Mouse (Mus musculus): ENCODE measurements around the gene Gm37240. TPM values are rescaled to one million over a fixed set of nuclear protein-coding genes. Genes with fewer than 3 reads are reported as not detected.

Gene Gm37240
- polyA plus RNA-seq, 1 experiment from 2014 or later, result not detected

DNA sequence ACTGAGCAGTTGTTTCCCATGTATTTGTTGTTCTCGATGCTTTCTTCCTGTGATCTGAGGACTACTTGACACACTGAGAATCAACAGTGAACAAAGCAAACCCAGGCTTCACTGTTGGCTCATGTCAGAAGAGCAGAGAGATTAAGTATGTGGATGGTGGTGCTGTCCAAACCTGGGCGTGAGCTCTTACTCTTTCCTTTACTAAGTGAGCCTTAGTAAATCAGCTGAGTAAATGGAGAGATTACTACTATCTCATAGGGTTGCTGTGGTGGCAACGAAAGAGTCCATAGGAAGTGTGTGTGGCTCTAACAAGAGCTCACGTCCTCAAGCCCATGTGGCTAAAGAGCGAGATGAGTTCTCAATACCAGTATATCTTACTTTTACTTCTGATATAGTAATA lies 950.4 kb downstream of the Gm37240 start:
- Histone ChIP-seq H3K4me2 (no peak overlapping the region), H3K36me3 (no peaks in the 10 kb centered on the region), H3K27ac (replicated peaks) (0 out of 2 replicates have a peak overlapping the region, but pooled peaks have one; percentile 42), H3K9me3 (no peaks in the 10 kb centered on the region), H3K9ac (no peak overlapping the region), H3K27me3 (no peaks in the 10 kb centered on the region), H3K4me3 (no peak overlapping the region), H3K4me1 (replicated peaks) (peaks cover 14% of the 10 kb centered on the region)
- WGBS, result 61% methylated on average over 5 of the region's 5 CpGs
- no peak for ATAC-seq (ENCODE audit: low read depth)

DNA sequence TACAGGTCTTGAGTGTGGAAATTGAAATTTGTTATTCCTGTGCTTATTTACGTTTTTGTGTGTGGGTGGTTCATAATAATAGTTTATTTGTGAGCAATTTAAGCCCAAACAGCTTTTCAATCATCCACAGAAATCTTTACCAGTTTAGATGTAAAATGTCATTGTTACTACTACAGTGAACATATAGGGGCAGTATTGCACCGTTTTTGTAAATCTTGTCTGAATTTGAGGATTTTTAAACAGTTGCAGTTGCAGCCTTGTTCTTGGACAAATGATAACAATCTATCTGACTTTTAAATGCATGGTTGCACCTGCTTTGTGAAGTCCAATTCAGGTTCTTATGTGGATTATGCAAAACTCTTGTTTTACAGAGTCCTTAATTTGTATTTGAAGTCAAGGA lies 951.1 kb downstream of the Gm37240 start:
- Histone ChIP-seq H3K27me3 (no peaks in the 10 kb centered on the region), H3K27ac (replicated peaks) (no peak overlapping the region), H3K9ac (no peak overlapping the region), H3K36me3 (no peaks in the 10 kb centered on the region), H3K4me3 (no peak overlapping the region), H3K9me3 (no peaks in the 10 kb centered on the region), H3K4me2 (no peak overlapping the region), H3K4me1 (replicated peaks) (peaks cover 14% of the 10 kb centered on the region)
- ATAC-seq (ENCODE audit: low read depth), result no peak
- WGBS, result 66% methylated on average over 2 of the region's 2 CpGs

DNA sequence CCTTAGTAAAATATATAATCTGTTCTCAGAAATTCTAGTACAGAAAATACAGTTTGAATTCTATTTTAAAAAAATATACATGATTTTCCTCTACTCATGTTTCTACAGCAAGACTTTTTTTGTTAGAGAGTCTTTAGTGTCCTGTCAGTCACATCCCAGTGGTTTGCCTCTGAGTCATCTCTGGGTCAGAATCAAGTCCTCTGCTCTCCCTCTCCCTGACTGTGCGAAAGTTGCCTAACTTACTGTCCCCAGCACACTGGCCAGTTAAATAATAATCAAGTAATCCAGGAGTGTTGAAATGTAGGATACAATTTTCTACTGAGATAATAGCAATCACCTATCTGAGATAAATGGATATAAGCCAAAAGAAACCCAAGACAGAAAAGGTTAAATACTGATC lies 951.6 kb downstream of the Gm37240 start:
- no peak overlapping the region for H3K27ac ChIP-seq (replicated peaks)
- H3K4me3 ChIP-seq, result no peak overlapping the region
- no peaks in the 10 kb centered on the region for H3K36me3 ChIP-seq
- H3K27me3 ChIP-seq, result no peaks in the 10 kb centered on the region
- peaks cover 14% of the 10 kb centered on the region for H3K4me1 ChIP-seq (replicated peaks)
- no peak for ATAC-seq (ENCODE audit: low read depth)
- H3K4me2 ChIP-seq, result no peak overlapping the region
- H3K9ac ChIP-seq, result no peak overlapping the region
- WGBS, result 84% methylated on average over 1 of the region's 1 CpGs
- H3K9me3 ChIP-seq, result no peaks in the 10 kb centered on the region

DNA sequence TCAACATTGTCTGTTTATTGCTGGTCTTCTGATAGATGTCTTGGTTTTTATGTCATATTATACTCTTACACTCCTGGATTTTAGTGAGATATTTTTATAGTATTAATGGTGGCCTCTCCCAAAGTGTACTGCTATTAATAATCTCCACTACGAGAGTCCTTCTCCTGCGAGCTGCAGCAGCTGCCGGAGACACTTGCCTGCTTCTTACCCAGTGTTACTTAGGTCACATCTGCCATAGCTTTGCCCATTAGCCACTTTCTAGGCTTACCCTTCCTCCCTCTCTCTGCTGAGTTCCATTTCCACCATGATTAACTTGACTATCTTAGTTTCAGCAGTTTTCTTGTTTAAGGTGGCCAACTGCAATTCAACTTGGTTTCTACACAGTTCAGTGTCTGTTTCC lies 956.6 kb downstream of the Gm37240 start:
- H3K4me1 ChIP-seq (replicated peaks), result no peaks in the 10 kb centered on the region
- H3K27ac ChIP-seq (replicated peaks), result no peak overlapping the region
- no peaks in the 10 kb centered on the region for H3K9me3 ChIP-seq
- H3K4me3 ChIP-seq, result no peak overlapping the region
- H3K9ac ChIP-seq, result no peak overlapping the region
- H3K36me3 ChIP-seq, result no peaks in the 10 kb centered on the region
- WGBS, result 90% methylated on average over 3 of the region's 3 CpGs
- no peaks in the 10 kb centered on the region for H3K27me3 ChIP-seq
- no peak for ATAC-seq (ENCODE audit: low read depth)
- no peak overlapping the region for H3K4me2 ChIP-seq

DNA sequence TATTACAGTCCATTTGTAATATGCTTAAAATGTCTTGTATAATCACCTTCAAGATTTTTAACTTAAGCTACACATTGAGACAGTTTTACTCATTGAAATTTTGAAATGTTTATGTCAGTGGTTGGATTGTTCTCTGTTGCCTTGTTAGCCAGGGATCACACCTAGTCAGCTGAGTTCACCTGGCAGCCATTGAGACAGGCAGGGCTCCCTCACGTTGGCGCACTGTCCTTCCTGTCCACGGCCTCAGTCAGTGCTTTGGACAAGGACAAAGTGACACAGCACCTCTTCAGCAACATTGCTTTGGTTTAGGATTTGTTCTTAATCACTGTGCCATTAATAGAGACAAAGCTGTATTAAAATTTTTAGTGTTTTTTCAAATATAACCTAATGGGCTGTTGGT lies 958.1 kb downstream of the Gm37240 start:
- Histone ChIP-seq H3K36me3 (no peaks in the 10 kb centered on the region), H3K4me2 (no peak overlapping the region), H3K27me3 (no peaks in the 10 kb centered on the region), H3K27ac (replicated peaks) (no peak overlapping the region), H3K9me3 (no peaks in the 10 kb centered on the region), H3K9ac (no peak overlapping the region), H3K4me3 (no peak overlapping the region), H3K4me1 (replicated peaks) (no peaks in the 10 kb centered on the region)
- WGBS, result 91% methylated on average over 3 of the region's 3 CpGs
- ATAC-seq (ENCODE audit: low read depth), result no peak

DNA sequence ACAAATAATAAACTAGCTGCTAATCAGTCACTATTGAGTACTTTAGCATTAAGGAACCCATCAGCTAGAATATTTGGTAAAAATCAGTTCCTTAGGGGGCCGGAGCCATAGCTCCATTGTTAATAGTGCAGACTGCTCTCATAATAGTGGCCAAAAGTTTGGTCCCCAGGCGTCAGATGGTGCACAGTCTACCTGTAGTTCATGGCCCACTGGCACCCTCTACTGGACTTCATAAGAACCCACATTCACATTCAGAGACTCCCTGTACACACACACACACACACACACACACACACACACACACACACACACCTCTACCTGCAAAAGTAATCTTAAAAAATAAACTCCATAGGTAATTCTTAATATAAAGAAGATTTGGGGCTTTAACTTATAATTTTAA lies 959.4 kb downstream of the Gm37240 start:
- Histone ChIP-seq H3K4me3 (no peak overlapping the region), H3K27me3 (no peaks in the 10 kb centered on the region), H3K4me1 (replicated peaks) (no peaks in the 10 kb centered on the region), H3K4me2 (no peak overlapping the region), H3K36me3 (no peaks in the 10 kb centered on the region), H3K9ac (no peak overlapping the region), H3K27ac (replicated peaks) (no peak overlapping the region), H3K9me3 (no peaks in the 10 kb centered on the region)
- ATAC-seq (ENCODE audit: low read depth), result no peak
- WGBS, result 84% methylated on average over 2 of the region's 2 CpGs

DNA sequence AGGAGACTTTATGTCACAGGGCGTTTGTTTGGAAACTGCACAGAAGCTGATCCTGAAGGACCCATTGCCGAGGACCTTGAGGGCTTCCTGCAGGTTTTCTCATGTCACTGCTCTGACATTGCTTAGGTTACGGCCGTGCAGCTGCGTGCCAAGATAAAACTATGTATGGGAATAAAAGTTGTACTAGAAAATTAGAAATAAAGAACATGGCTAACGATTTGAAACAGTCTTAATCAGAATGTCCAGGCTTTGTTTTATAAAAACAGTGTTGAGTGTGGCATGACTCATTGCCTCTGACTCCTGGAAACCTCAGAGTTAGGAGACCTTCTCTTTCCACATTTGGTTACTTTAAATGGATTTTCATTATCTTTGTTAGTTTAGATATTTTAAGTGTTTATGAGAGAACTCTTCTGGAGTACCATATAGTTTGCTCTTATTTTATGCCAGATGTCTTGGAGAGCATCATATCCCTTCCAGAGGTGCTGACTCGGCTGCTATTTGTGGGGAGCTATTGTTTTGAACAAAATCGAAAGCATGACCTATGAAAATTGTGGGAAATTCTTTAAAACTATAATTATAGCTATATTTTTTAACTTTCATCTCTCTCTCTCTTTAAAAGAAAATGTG lies 960.0 kb downstream of the Gm37240 start:
- H3K27me3 ChIP-seq, result no peaks in the 10 kb centered on the region
- no peak overlapping the region for H3K9ac ChIP-seq
- no peaks in the 10 kb centered on the region for H3K36me3 ChIP-seq
- no peak for ATAC-seq (ENCODE audit: low read depth)
- no peak overlapping the region for H3K4me3 ChIP-seq
- no peak overlapping the region for H3K27ac ChIP-seq (replicated peaks)
- H3K9me3 ChIP-seq, result no peaks in the 10 kb centered on the region
- WGBS, result 92% methylated on average over 8 of the region's 8 CpGs
- H3K4me2 ChIP-seq, result no peak overlapping the region
- 0 out of 2 replicates have a peak, but pooled peaks cover under 1% of the 10 kb centered on the region for H3K4me1 ChIP-seq (replicated peaks)

GRCm38 (mm10) chr3:84926140-84926539 lies 961.2 kb downstream of the Gm37240 start:
- Histone ChIP-seq H3K36me3 (no peaks in the 10 kb centered on the region), H3K27ac (replicated peaks) (no peak overlapping the region), H3K9me3 (no peaks in the 10 kb centered on the region), H3K4me1 (replicated peaks) (0 out of 2 replicates have a peak, but pooled peaks cover 2% of the 10 kb centered on the region), H3K9ac (no peak overlapping the region), H3K27me3 (no peaks in the 10 kb centered on the region), H3K4me2 (no peak overlapping the region), H3K4me3 (no peak overlapping the region)
- WGBS, result 93% methylated on average over 5 of the region's 5 CpGs
- ATAC-seq (ENCODE audit: low read depth), result no peak

DNA sequence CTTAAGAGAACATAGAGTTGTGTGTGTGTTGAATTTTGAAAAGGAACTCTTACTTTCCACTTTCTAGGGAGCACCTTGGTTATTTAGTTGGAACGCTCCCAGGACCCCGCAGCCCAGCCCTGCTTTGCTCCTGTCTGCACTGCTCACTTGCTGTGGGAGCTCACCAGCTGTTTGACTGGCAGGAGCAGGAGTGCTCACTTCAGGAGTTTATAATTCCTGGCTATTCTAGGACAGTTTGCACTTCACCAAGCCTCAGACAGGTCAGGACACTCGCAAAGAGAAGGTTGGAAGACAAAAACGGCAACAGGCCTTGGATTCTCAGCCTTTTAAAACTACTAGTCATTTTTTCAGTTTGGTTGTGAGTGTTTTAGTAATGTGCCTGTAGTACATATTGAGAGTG lies 962.1 kb downstream of the Gm37240 start:
- H3K36me3 ChIP-seq, result no peaks in the 10 kb centered on the region
- H3K27me3 ChIP-seq, result no peaks in the 10 kb centered on the region
- H3K9me3 ChIP-seq, result no peaks in the 10 kb centered on the region
- no peak overlapping the region for H3K9ac ChIP-seq
- no peak overlapping the region for H3K4me2 ChIP-seq
- ATAC-seq (ENCODE audit: low read depth), result no peak
- H3K4me3 ChIP-seq, result no peak overlapping the region
- H3K4me1 ChIP-seq (replicated peaks), result 0 out of 2 replicates have a peak, but pooled peaks cover 2% of the 10 kb centered on the region
- 84% methylated on average over 4 of the region's 4 CpGs for WGBS
- no peak overlapping the region for H3K27ac ChIP-seq (replicated peaks)

DNA sequence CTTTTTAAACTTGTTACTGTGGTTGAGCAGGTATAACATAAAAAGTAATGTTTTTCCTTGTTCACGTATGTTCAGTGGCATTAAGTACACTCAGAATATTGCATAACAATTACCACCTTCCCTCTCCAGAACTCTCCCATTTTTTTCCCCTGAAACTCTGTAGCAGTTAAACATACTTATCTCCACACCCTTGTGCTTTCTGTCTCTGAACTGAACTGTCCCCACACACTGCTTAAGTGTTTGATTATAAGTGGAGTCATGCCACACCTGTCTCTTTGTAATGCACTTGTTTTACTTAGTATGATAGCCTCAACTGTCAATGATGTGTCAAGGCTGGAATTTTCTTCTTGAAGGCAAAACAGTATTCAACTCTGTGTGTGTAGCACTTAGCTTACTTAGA lies 963.6 kb downstream of the Gm37240 start:
- H3K9me3 ChIP-seq, result no peaks in the 10 kb centered on the region
- H3K36me3 ChIP-seq, result no peaks in the 10 kb centered on the region
- H3K27ac ChIP-seq (replicated peaks), result no peak overlapping the region
- H3K4me3 ChIP-seq, result no peak overlapping the region
- no peak overlapping the region for H3K4me2 ChIP-seq
- 93% methylated on average over 1 of the region's 1 CpGs for WGBS
- H3K4me1 ChIP-seq (replicated peaks), result 0 out of 2 replicates have a peak, but pooled peaks cover 2% of the 10 kb centered on the region
- no peaks in the 10 kb centered on the region for H3K27me3 ChIP-seq
- ATAC-seq (ENCODE audit: low read depth), result no peak
- H3K9ac ChIP-seq, result no peak overlapping the region

DNA sequence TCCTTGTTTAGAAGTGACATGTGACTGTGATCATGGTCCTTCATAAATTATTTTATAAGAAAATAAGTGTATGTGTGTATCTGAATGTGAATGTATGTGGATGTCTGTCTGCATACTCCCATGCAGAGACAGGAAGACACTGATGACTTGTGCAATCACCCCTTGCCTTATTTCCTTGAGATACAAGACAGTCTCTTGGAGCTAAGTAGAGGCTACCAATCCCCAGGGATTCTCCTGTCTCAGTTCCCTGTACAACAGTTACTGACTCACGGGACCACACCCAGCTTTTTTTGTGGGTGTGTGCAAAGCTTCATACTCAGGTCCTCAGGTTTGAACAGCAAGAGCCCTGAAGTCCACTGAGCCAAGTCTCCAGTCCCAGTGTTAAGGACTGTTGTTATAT lies 964.1 kb downstream of the Gm37240 start:
- Histone ChIP-seq H3K4me2 (no peak overlapping the region), H3K9me3 (no peaks in the 10 kb centered on the region), H3K36me3 (no peaks in the 10 kb centered on the region), H3K9ac (no peak overlapping the region), H3K27me3 (no peaks in the 10 kb centered on the region), H3K4me1 (replicated peaks) (0 out of 2 replicates have a peak, but pooled peaks cover 2% of the 10 kb centered on the region), H3K4me3 (no peak overlapping the region), H3K27ac (replicated peaks) (no peak overlapping the region)
- no peak for ATAC-seq (ENCODE audit: low read depth)
- WGBS, result 79% methylated on average over 1 of the region's 1 CpGs

GRCm38 (mm10) chr3:84921704-84922420 lies 965.5 kb downstream of the Gm37240 start:
- 0 out of 2 replicates have a peak, but pooled peaks cover 6% of the 10 kb centered on the region for H3K4me1 ChIP-seq (replicated peaks)
- ATAC-seq (ENCODE audit: low read depth), result no peak
- H3K9me3 ChIP-seq, result no peaks in the 10 kb centered on the region
- H3K27ac ChIP-seq (replicated peaks), result no peak overlapping the region
- no peak overlapping the region for H3K4me2 ChIP-seq
- no peak overlapping the region for H3K9ac ChIP-seq
- no peaks in the 10 kb centered on the region for H3K36me3 ChIP-seq
- H3K27me3 ChIP-seq, result no peaks in the 10 kb centered on the region
- no peak overlapping the region for H3K4me3 ChIP-seq
- 81% methylated on average over 6 of the region's 6 CpGs for whole genome bisulfite sequencing

Data from neural tube, embryonic 13.5 days (tissue).